Mouse (Mus musculus): ENCODE data around the gene Rnps1.
"Not testable (repeated sequence)": the region's sequence is repeated elsewhere in the genome, so short reads cannot be mapped to it uniquely, and the experiment has no call there.

Rnps1 gene

GRCm38 (mm10) chr17:24414230-24414976 is at the start of gene Rnps1:
Gene Rnps1 (plus strand): TSS chr17:24414565.
- peak; percentile 93 to 98 for DNase-seq (ENCODE audit: inconsistent age in 2 of 2, low spot score in 1 of 2)

- DNase-seq (ENCODE audit: inconsistent age in 2 of 2, low spot score in 1 of 2), result no peak
Measured at GRCm38 (mm10) chr17:24365863-24366262, 48.5 kb upstream of the Rnps1 start.

- no peak for DNase-seq (ENCODE audit: inconsistent age in 2 of 2, low spot score in 1 of 2)
Measured at GRCm38 (mm10) chr17:24375094-24375712, 39.2 kb upstream of the Rnps1 start.

GRCm38 (mm10) chr17:24375886-24376285 is 38.5 kb upstream of the Rnps1 start:
- DNase-seq (ENCODE audit: inconsistent age in 2 of 2, low spot score in 1 of 2), result no peak

GRCm38 (mm10) chr17:24378496-24378895 is 35.9 kb upstream of the Rnps1 start:
- DNase-seq (ENCODE audit: inconsistent age in 2 of 2, low spot score in 1 of 2), result peak; percentile 64 to 88

GRCm38 (mm10) chr17:24383789-24384188 is 30.6 kb upstream of the Rnps1 start:
- DNase-seq (ENCODE audit: inconsistent age in 2 of 2, low spot score in 1 of 2), result no peak

GRCm38 (mm10) chr17:24388711-24389110 is 25.7 kb upstream of the Rnps1 start:
- no peak for DNase-seq (ENCODE audit: inconsistent age in 2 of 2, low spot score in 1 of 2)

- peak; percentile 67 to 88 for DNase-seq (ENCODE audit: inconsistent age in 2 of 2, low spot score in 1 of 2)
Measured at GRCm38 (mm10) chr17:24389865-24390264, 24.5 kb upstream of the Rnps1 start.

- DNase-seq (ENCODE audit: inconsistent age in 2 of 2, low spot score in 1 of 2), result peak in 1 of 2 experiments; percentile 59
Measured at GRCm38 (mm10) chr17:24391149-24391548, 23.2 kb upstream of the Rnps1 start.

- DNase-seq (ENCODE audit: inconsistent age in 2 of 2, low spot score in 1 of 2), result no peak
Measured at GRCm38 (mm10) chr17:24393527-24393926, 20.8 kb upstream of the Rnps1 start.

GRCm38 (mm10) chr17:24394456-24394855 is 19.9 kb upstream of the Rnps1 start:
- no peak for DNase-seq (ENCODE audit: inconsistent age in 2 of 2, low spot score in 1 of 2)

- DNase-seq (ENCODE audit: inconsistent age in 2 of 2, low spot score in 1 of 2), result peak; percentile 91 to 95
Measured at GRCm38 (mm10) chr17:24402371-24402770, 12.0 kb upstream of the Rnps1 start.

- no peak for DNase-seq (ENCODE audit: inconsistent age in 2 of 2, low spot score in 1 of 2)
Measured at GRCm38 (mm10) chr17:24407116-24407803, 7.1 kb upstream of the Rnps1 start.

GRCm38 (mm10) chr17:24413557-24414211 is 681 bp upstream of the Rnps1 start:
- DNase-seq (ENCODE audit: inconsistent age in 2 of 2, low spot score in 1 of 2), result peak in 1 of 2 experiments; percentile 57

GRCm38 (mm10) chr17:24415011-24415410 is 646 bp downstream of the Rnps1 start:
- no peak for DNase-seq (ENCODE audit: inconsistent age in 2 of 2, low spot score in 1 of 2)

GRCm38 (mm10) chr17:24416051-24416652 is 1.8 kb downstream of the Rnps1 start:
- no peak for DNase-seq (ENCODE audit: inconsistent age in 2 of 2, low spot score in 1 of 2)

GRCm38 (mm10) chr17:24423114-24423513 is 8.7 kb downstream of the Rnps1 start:
- no peak for DNase-seq (ENCODE audit: inconsistent age in 2 of 2, low spot score in 1 of 2)

GRCm38 (mm10) chr17:24424489-24424888 is 10.1 kb downstream of the Rnps1 start:
- DNase-seq (ENCODE audit: inconsistent age in 2 of 2, low spot score in 1 of 2), result no peak

- not testable (repeated sequence) for DNase-seq (ENCODE audit: inconsistent age in 2 of 2, low spot score in 1 of 2)
Measured at GRCm38 (mm10) chr17:24425326-24425725, 11.0 kb downstream of the Rnps1 start.

- peak in 1 of 2 experiments; percentile 57 for DNase-seq (ENCODE audit: inconsistent age in 2 of 2, low spot score in 1 of 2)
Measured at GRCm38 (mm10) chr17:24425905-24426304, 11.5 kb downstream of the Rnps1 start.

All from adrenal gland, adult (tissue).